Mouse (Mus musculus): ENCODE measurements around the gene Atxn7l3b. TPM values are rescaled to one million over a fixed set of nuclear protein-coding genes. Genes with fewer than 3 reads are reported as not detected.

Gene Atxn7l3b
- polyA plus RNA-seq, 1 experiment from 2014 or later: 343 TPM

- H3K4me1 ChIP-seq: no peaks in the 10 kb centered on the region
- H3K27ac ChIP-seq (replicated peaks): no peak overlapping the region
- H3K9me3 ChIP-seq: no peaks in the 10 kb centered on the region
- H3K4me2 ChIP-seq (replicated peaks): no peak overlapping the region
- ATAC-seq (ENCODE audit: low FRiP score, low read depth): no peak
- no peaks in the 10 kb centered on the region for H3K36me3 ChIP-seq
- WGBS: 83% methylated on average over 5 of the region's 5 CpGs
- no peak overlapping the region for H3K4me3 ChIP-seq
- no peaks in the 10 kb centered on the region for H3K27me3 ChIP-seq
- H3K9ac ChIP-seq (replicated peaks): no peak overlapping the region
Observed at GRCm38 (mm10) chr10:112916575-112917190, 12.1 kb downstream of the Atxn7l3b start.

GRCm38 (mm10) chr10:112900243-112900642 lies 28.6 kb downstream of the Atxn7l3b start:
- Histone ChIP-seq H3K4me1 (no peaks in the 10 kb centered on the region), H3K4me2 (replicated peaks) (no peak overlapping the region), H3K4me3 (no peak overlapping the region), H3K9me3 (no peaks in the 10 kb centered on the region), H3K27me3 (no peaks in the 10 kb centered on the region), H3K36me3 (no peaks in the 10 kb centered on the region), H3K9ac (replicated peaks) (no peak overlapping the region), H3K27ac (replicated peaks) (no peak overlapping the region)
- ATAC-seq (ENCODE audit: low FRiP score, low read depth): no peak
- WGBS: 74% methylated on average over 7 of the region's 7 CpGs

GRCm38 (mm10) chr10:112899796-112900195 lies 29.0 kb downstream of the Atxn7l3b start:
- no peaks in the 10 kb centered on the region for H3K4me1 ChIP-seq
- H3K4me3 ChIP-seq: no peak overlapping the region
- no peak overlapping the region for H3K9ac ChIP-seq (replicated peaks)
- no peaks in the 10 kb centered on the region for H3K9me3 ChIP-seq
- WGBS: 74% methylated on average over 3 of the region's 3 CpGs
- peak; percentile 13; the same call in 1 of the 2 replicates for ATAC-seq (ENCODE audit: low FRiP score, low read depth)
- H3K27me3 ChIP-seq: no peaks in the 10 kb centered on the region
- H3K27ac ChIP-seq (replicated peaks): no peak overlapping the region
- no peak overlapping the region for H3K4me2 ChIP-seq (replicated peaks)
- H3K36me3 ChIP-seq: no peaks in the 10 kb centered on the region

GRCm38 (mm10) chr10:112896636-112897035 lies 32.2 kb downstream of the Atxn7l3b start:
- no peaks in the 10 kb centered on the region for H3K36me3 ChIP-seq
- no peaks in the 10 kb centered on the region for H3K9me3 ChIP-seq
- ATAC-seq (ENCODE audit: low FRiP score, low read depth): 0 out of 2 replicates have a peak, but pooled peaks have one; percentile 9
- no peaks in the 10 kb centered on the region for H3K4me1 ChIP-seq
- no peak overlapping the region for H3K9ac ChIP-seq (replicated peaks)
- no peak overlapping the region for H3K4me3 ChIP-seq
- 37% methylated on average over 4 of the region's 4 CpGs for WGBS
- no peaks in the 10 kb centered on the region for H3K27me3 ChIP-seq
- no peak overlapping the region for H3K4me2 ChIP-seq (replicated peaks)
- H3K27ac ChIP-seq (replicated peaks): no peak overlapping the region; the same call in 1 of the 2 replicates

GRCm38 (mm10) chr10:112893622-112894252 lies 35.1 kb downstream of the Atxn7l3b start:
- H3K9me3 ChIP-seq: no peaks in the 10 kb centered on the region
- no peaks in the 10 kb centered on the region for H3K27me3 ChIP-seq
- H3K4me3 ChIP-seq: no peak overlapping the region
- H3K36me3 ChIP-seq: no peaks in the 10 kb centered on the region
- H3K4me1 ChIP-seq: no peaks in the 10 kb centered on the region
- H3K4me2 ChIP-seq (replicated peaks): no peak overlapping the region
- ATAC-seq (ENCODE audit: low FRiP score, low read depth): no peak
- 88% methylated on average over 10 of the region's 10 CpGs for WGBS
- no peak overlapping the region for H3K9ac ChIP-seq (replicated peaks)
- H3K27ac ChIP-seq (replicated peaks): no peak overlapping the region

- 79% methylated on average over 9 of the region's 9 CpGs for WGBS
- Histone ChIP-seq H3K27me3 (no peaks in the 10 kb centered on the region), H3K4me2 (replicated peaks) (no peak overlapping the region), H3K9me3 (no peaks in the 10 kb centered on the region), H3K27ac (replicated peaks) (no peak overlapping the region), H3K36me3 (no peaks in the 10 kb centered on the region), H3K4me1 (no peaks in the 10 kb centered on the region), H3K9ac (replicated peaks) (no peak overlapping the region), H3K4me3 (no peak overlapping the region)
- no peak for ATAC-seq (ENCODE audit: low FRiP score, low read depth)
Observed at GRCm38 (mm10) chr10:112884064-112884463, 44.7 kb downstream of the Atxn7l3b start.

- Histone ChIP-seq H3K9ac (replicated peaks) (no peak overlapping the region), H3K4me2 (replicated peaks) (no peak overlapping the region), H3K27ac (replicated peaks) (no peak overlapping the region), H3K27me3 (no peaks in the 10 kb centered on the region), H3K4me3 (no peak overlapping the region), H3K36me3 (no peaks in the 10 kb centered on the region), H3K4me1 (no peaks in the 10 kb centered on the region), H3K9me3 (no peaks in the 10 kb centered on the region)
- 63% methylated on average over 3 of the region's 3 CpGs for WGBS
- ATAC-seq (ENCODE audit: low FRiP score, low read depth): peak; percentile 53; the same call in 1 of the 2 replicates
Observed at GRCm38 (mm10) chr10:112883688-112884004, 45.2 kb downstream of the Atxn7l3b start.

GRCm38 (mm10) chr10:112882789-112883687 lies 45.8 kb downstream of the Atxn7l3b start:
- WGBS: 25% methylated on average over 6 of the region's 6 CpGs
- H3K9ac ChIP-seq (replicated peaks): no peak overlapping the region

GRCm38 (mm10) chr10:112882149-112882548 lies 46.7 kb downstream of the Atxn7l3b start:
- H3K4me3 ChIP-seq: no peak overlapping the region
- no peak overlapping the region for H3K4me2 ChIP-seq (replicated peaks)
- no peaks in the 10 kb centered on the region for H3K9me3 ChIP-seq
- WGBS: 90% methylated on average over 3 of the region's 3 CpGs
- no peak overlapping the region for H3K9ac ChIP-seq (replicated peaks)
- no peaks in the 10 kb centered on the region for H3K36me3 ChIP-seq
- no peak for ATAC-seq (ENCODE audit: low FRiP score, low read depth)
- H3K27me3 ChIP-seq: no peaks in the 10 kb centered on the region
- H3K4me1 ChIP-seq: no peaks in the 10 kb centered on the region
- H3K27ac ChIP-seq (replicated peaks): no peak overlapping the region

More at GRCm38 (mm10) chr10:112882789-112883687, 45.8 kb downstream of the Atxn7l3b start:
- Histone ChIP-seq H3K9me3 (no peaks in the 10 kb centered on the region), H3K27ac (replicated peaks) (no peak overlapping the region), H3K27me3 (no peaks in the 10 kb centered on the region), H3K4me3 (no peak overlapping the region), H3K4me2 (replicated peaks) (no peak overlapping the region), H3K36me3 (no peaks in the 10 kb centered on the region), H3K4me1 (no peaks in the 10 kb centered on the region)
- ATAC-seq (ENCODE audit: low FRiP score, low read depth): peak; percentile 47; the same call in 1 of the 2 replicates

GRCm38 (mm10) chr10:112876655-112877393 lies 52.0 kb downstream of the Atxn7l3b start:
- Histone ChIP-seq H3K4me1 (no peaks in the 10 kb centered on the region; the same call in 1 of the 2 replicates), H3K9ac (replicated peaks) (no peak overlapping the region), H3K27me3 (no peaks in the 10 kb centered on the region), H3K36me3 (no peaks in the 10 kb centered on the region), H3K9me3 (no peaks in the 10 kb centered on the region), H3K27ac (replicated peaks) (no peak overlapping the region), H3K4me2 (replicated peaks) (no peak overlapping the region), H3K4me3 (no peak overlapping the region)
- 39% methylated on average over 1 of the region's 1 CpGs for WGBS
- peak; percentile 89 for ATAC-seq (ENCODE audit: low FRiP score, low read depth)
